Comparison of ENCODE assay signal across 23 mouse cellular contexts in the genomic region with DNA sequence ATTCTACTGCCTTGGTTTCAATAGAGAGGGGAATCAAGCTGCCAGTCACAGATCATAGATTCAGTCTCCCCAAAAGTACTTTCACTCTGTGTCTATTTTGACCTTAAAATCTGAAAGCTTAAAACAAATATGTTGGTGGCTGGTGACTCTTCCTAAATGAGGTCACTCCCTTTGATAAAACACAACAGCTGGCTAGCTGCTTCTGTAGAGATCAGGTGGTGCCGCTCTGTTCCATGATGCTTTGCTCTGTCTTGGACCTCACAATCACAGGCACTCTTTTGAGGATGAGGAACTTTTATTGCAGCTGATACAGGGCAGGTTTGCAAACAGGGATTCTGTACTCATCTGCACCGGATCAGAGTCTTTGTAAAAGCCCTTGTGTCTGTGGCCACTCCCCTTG. TPM values are rescaled to one million over a fixed set of nuclear protein-coding genes. Genes with fewer than 3 reads are reported as not detected.
DNase-seq lines count a peak whose midpoint lies in the region; ATAC-seq lines count a peak whose summit lies in the region.
"Had no signal": no experiment of that assay in that cellular context is flagged by ENCODE, and none has a peak within 500 bp of the region (broad histone marks: within the 10 kb centered on the region; RNA-seq: fewer than 3 reads in every experiment).

No protein-coding gene starts in this region.

- no peak overlapping the region for H3K27ac ChIP-seq in heart, embryonic 12.5 days (ENCODE audit: poor library complexity, severe bottlenecking)
- H3K27ac ChIP-seq: embryonic facial prominence, embryonic 13.5 days; embryonic facial prominence, embryonic 15.5 days; forebrain, embryonic 10.5 days; forebrain, embryonic 13.5 days; forebrain, embryonic 15.5 days had no signal

- DNase-seq in heart, adult 11 months = peak; percentile 46
- DNase-seq in testis, postnatal 10 days (ENCODE audit: low spot score) = peak; percentile 19
- no peak for DNase-seq in testis, postnatal 14 days (ENCODE audit: low spot score)
- DNase-seq: adrenal gland, adult 2 months; adrenal gland, postnatal 10 days; adrenal gland, postnatal 25 days; B cell, adult 2 months; cerebellum, adult 11 months; cerebellum, adult 18-20 months; cerebellum, adult 8-10 months; cerebellum, adult 9-11 months; cerebellum, postnatal 14 days; cerebellum, postnatal 36 days; embryo, embryonic 11 days; forebrain, postnatal 0 days had no signal

- no peak overlapping the region for H3K4me2 ChIP-seq in heart, embryonic 12.5 days
- H3K4me2 ChIP-seq: embryonic facial prominence, embryonic 13.5 days; embryonic facial prominence, embryonic 15.5 days; forebrain, embryonic 13.5 days; forebrain, embryonic 15.5 days had no signal

- peaks cover 4% of the 10 kb centered on the region; the same call in 1 of the 2 replicates for H3K4me1 ChIP-seq in heart, embryonic 12.5 days (replicated peaks)
- H3K4me1 ChIP-seq: embryonic facial prominence, embryonic 13.5 days; embryonic facial prominence, embryonic 15.5 days; forebrain, embryonic 13.5 days; forebrain, embryonic 15.5 days had no signal

- no peak overlapping the region for H3K9ac ChIP-seq in heart, embryonic 12.5 days
- H3K9ac ChIP-seq: embryonic facial prominence, embryonic 13.5 days; embryonic facial prominence, embryonic 15.5 days; forebrain, embryonic 13.5 days; forebrain, embryonic 15.5 days; forebrain, postnatal 0 days had no signal

- H3K4me3 ChIP-seq in heart, embryonic 12.5 days = no peak overlapping the region
- H3K4me3 ChIP-seq: embryonic facial prominence, embryonic 13.5 days; embryonic facial prominence, embryonic 15.5 days; erythroblast, embryonic 14.5 days; forebrain, embryonic 10.5 days; forebrain, embryonic 13.5 days; forebrain, embryonic 15.5 days had no signal

- ATAC-seq in heart, embryonic 12.5 days (ENCODE audit: insufficient number of reproducible peaks, low FRiP score) = no peak
- ATAC-seq in megakaryocyte, adult 5-6 weeks (ENCODE audit: poor library complexity, severe bottlenecking) = no peak
- ATAC-seq: forebrain, embryonic 13.5 days; forebrain, embryonic 15.5 days; forebrain, postnatal 0 days had no signal

- peaks cover 3% of the 10 kb centered on the region; the same call in 1 of the 2 replicates for H3K27me3 ChIP-seq in heart, embryonic 12.5 days (replicated peaks)
- H3K27me3 ChIP-seq: embryonic facial prominence, embryonic 13.5 days; embryonic facial prominence, embryonic 15.5 days; forebrain, embryonic 13.5 days; forebrain, embryonic 15.5 days had no signal

- 66% methylated on average over 2 of the region's 2 CpGs for WGBS in heart, embryonic 12.5 days

- no peaks in the 10 kb centered on the region for H3K36me3 ChIP-seq in heart, embryonic 12.5 days
- H3K36me3 ChIP-seq: embryonic facial prominence, embryonic 13.5 days; embryonic facial prominence, embryonic 15.5 days; forebrain, embryonic 10.5 days; forebrain, embryonic 15.5 days had no signal

- H3K9me3 ChIP-seq in heart, embryonic 12.5 days (replicated peaks) = no peaks in the 10 kb centered on the region
- H3K9me3 ChIP-seq: embryonic facial prominence, embryonic 13.5 days; embryonic facial prominence, embryonic 15.5 days; forebrain, embryonic 10.5 days; forebrain, embryonic 13.5 days; forebrain, embryonic 15.5 days had no signal

RNA-seq across cellular contexts. Expression of a gene that starts 8.8 kb away (rescaled TPM):
- polyA plus RNA-seq in heart, embryonic 12.5 days (2016; fragmentation: Nextera tagmentation; extraction: Ambion mirVana) = 14.9 TPM in 2 replicates
- 1.8 and 3.9 TPM in 2 replicates for total RNA-seq in megakaryocyte, adult 5-6 weeks (2015)
- total RNA-seq in megakaryocyte, adult 5-6 weeks (2017) = 1.7 and 5.0 TPM in 2 replicates
